Mouse (Mus musculus): ENCODE measurements around the gene Zfp84.

Gene Zfp84

GRCm38 (mm10) chr7:29818619-29819254 lies 50.4 kb downstream of the Zfp84 start:
- peak; percentile 95 for DNase-seq

GRCm38 (mm10) chr7:29828001-29828400 lies 59.6 kb downstream of the Zfp84 start:
- DNase-seq: no peak

All from retina, postnatal 1 day (tissue).